Mouse (Mus musculus): ENCODE measurements around the gene Relb. TPM values are rescaled to one million over a fixed set of nuclear protein-coding genes. Genes with fewer than 3 reads are reported as not detected.

Relb gene
- polyA plus RNA-seq (2014; fragmentation: Illumina TruSeq; extraction: RNeasy Lipid Tissue Mini Kit (QIAGEN cat#74804); ENCODE audit: low read depth, low replicate concordance), result 0.61 TPM

DNA sequence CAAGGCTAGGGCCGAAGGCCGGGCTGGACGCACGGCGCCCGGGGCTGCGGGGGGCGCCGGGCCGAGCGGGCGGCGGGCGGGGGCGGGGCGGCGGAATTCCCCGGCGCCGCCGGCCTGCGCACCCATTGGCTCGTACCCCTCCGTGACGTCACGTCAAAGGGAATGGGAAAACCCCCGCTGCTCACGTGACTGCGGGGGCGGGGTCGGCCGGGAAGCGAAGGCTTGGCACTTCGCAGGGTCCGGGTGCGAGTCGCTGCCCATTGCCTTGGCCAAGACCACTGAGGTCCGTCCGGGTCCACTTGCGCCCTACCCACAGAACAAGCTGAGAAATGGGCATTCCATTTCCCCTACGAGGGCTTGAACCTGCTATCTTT is at the start of gene Relb:
Relb (minus strand) TSS at position 78 of the 374 bp plus-strand sequence.

DNA sequence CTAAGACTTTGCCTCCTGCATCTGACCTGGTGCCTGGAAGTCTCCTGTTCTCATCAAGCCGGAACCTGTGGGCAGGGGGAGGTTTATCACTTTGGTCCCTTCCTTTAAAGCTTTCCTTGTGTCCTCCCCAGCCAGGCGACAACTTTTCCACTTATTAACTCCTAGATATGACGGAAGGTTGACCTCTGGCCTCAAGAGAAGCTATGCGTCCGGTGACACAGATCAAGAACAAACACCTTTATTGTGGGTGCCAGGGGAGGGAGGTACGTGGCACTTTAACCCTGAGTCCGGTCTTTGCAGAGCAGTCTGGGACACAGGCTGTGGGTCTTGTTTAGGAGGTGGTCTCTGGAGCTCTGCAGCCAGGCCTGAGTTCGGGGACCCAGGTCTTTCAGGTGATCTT is 48.6 kb upstream of the Relb start, which contains the start of gene Apoc2:
Apoc2 (minus strand) TSS at position 70 of the 400 bp plus-strand sequence.

DNA sequence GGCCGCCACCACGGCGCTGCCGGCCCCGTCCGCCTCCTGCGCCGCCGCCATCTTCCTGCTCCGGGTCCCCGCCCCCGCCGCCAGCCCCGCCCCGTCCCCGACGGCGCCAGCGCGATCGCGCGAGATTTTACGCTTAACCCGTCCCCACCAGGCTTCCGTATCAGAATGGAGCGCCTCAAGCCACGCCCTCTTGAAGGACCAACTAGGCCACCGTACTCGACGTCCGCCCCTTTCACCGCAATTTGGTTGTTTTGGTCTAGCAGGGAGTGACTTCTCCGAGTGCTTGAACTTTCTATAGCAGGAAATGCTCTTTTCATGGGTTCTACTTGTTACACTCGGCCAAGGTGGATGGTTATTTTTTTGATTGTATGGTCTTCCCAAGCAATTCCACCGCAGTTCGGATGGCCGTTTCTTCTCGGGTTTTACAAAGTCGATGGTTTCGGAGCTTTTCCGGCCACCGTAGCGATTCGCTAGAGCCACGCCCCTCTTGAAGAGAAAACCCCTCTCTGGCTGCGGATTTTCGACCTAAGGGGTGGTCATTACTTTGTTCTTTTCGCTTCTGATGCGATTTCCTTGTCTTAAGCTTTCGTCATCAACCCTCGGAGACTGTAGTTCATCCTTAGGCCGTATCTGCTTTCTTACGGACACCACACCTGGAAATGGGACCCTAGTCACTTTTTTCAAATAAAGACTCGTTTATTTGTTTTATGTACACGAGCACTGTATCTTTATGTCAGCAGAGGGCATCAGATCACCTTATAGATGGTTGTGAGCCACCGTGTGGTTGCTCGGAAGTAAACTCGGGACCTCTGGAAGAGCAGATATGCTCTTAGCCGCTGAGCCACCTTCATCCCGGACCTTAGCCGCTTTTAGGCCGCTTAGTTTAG is 36.0 kb upstream of the Relb start, which contains the start of gene Clptm1:
Clptm1 (minus strand) TSS at position 79 of the 887 bp plus-strand sequence.

DNA sequence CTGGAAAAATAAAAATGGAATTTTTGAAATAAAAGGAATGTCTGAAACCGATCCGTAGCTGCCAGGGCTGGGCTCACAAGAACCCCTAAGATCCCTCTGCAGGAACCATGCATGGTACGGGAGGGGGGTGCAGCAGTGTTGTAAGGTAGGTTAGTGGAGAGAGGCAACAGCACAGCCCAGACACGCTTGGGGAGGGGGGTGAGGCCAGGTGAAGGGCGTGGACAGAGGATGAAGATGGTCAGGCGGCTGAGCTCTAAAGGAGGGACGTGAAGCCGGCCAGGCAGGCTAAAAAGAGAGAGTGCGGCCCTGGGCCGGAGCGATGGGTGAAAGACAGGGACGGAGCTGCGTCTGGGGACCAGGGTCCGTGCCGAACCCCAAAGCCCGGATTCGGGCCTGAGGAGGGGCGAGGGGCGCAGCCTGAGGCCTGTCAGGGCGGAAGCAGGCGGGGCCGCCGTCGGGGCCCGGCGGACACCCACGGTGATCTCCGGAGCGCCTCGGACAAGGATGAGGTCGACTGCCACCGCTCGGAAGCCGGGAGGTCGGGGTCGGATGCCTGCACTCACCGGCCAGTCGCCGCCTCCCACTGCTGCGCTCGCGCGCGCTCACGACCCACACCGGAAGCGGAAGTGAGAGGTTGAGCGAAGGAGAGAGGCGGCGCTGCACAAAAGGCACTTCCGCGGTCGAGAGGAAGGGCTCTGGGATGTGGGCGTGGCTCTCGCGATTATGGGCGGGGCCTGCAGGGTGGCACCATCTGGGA is 25.2 kb downstream of the Relb start, which contains the start of gene Clasrp:
Clasrp (minus strand) TSS at position 638 of the 757 bp plus-strand sequence.

DNA sequence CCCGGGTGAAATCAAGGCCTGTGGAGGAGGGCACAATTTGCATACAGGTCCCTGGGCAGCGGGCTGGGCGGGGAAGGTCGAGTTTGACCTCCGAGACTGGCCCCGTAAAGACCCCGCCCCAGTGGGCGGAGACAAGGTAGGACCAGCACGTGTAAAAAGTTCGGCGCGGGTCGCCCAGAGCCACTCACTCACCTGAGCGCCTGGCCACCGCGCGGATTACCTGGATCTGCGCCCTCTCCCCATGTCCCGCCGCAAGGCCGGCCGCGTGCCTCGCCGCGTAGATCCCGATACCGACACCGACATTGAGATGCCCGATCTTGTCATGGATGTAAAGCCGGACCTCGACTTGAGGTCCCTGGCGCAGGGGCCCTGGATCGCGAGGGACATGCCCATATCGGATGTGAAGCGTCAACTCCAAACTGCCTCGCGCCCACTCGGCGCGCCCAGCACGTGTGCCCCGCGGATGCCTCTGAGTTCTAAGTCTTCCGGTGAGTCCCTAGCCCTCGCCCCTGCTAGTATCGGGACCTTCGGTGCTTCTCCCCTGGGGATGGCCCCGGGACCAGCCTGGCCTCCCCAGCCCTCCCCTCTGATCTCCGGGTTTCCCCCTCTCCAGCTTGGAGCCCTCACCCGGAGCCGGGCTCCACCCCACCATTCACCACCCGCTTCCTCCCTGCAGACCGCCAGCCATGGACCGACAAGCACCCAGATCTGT is 51.9 kb downstream of the Relb start, which contains the start of the genes Zfp296 and Gemin7:
Zfp296 (plus strand) TSS at position 147 of the 712 bp plus-strand sequence.
Gemin7 (minus strand) TSS at position 455 of the 712 bp plus-strand sequence.

DNA sequence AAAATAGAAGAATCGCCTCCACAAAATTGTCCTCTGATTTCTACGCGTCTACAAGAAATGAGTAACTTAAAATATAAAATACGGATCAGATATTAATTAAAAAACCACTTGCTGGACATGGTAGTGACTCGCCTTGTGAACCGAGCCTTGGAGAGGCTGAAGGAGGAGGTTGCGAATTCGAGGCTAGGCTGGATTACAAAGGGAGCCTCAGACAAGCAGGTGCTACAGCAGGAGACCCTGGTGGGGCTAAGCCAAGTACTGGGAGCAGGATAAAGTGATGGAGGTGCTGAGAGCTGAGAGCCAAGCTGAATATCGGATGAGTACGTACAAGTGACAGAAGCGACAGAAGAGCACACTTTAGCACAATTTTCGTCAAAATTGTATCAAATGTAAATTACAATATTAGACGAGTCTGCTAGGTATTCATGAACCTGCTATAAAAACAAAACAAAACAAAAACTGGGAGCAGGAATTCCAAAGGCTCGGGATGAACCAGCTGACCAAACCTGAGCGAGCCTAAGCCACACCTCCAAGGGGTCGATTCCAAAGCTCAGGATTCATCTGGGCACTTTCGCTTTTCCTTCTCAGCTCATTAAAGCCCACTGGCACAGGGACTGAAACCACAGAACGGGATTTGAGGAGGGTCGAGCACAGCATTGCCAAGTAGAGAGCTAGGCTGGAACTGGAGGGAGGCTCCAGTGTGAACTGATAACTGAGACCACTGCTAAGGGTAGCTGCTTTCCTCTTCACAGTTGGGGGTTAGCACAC is 66.4 kb downstream of the Relb start, which contains the start of gene Ppp1r37:
Ppp1r37 (minus strand) TSS at position 434 of the 768 bp plus-strand sequence.

Other genes starting within 250 kb of the Relb start
- gene Ercc2, start 247.4 kb downstream of the Relb start, polyA plus RNA-seq (2014; fragmentation: Illumina TruSeq; extraction: RNeasy Lipid Tissue Mini Kit (QIAGEN cat#74804); ENCODE audit: low read depth, low replicate concordance), result not detected
- not detected for gene Klc3, start 225.3 kb downstream of the Relb start, polyA plus RNA-seq (2014; fragmentation: Illumina TruSeq; extraction: RNeasy Lipid Tissue Mini Kit (QIAGEN cat#74804); ENCODE audit: low read depth, low replicate concordance)
- not detected for gene Ckm, start 224.7 kb downstream of the Relb start, polyA plus RNA-seq (2014; fragmentation: Illumina TruSeq; extraction: RNeasy Lipid Tissue Mini Kit (QIAGEN cat#74804); ENCODE audit: low read depth, low replicate concordance)
- 0.89 TPM for gene Mark4, start 170.6 kb downstream of the Relb start, polyA plus RNA-seq (2014; fragmentation: Illumina TruSeq; extraction: RNeasy Lipid Tissue Mini Kit (QIAGEN cat#74804); ENCODE audit: low read depth, low replicate concordance)
- 1.4 TPM for gene Exoc3l2, start 166.1 kb downstream of the Relb start, polyA plus RNA-seq (2014; fragmentation: Illumina TruSeq; extraction: RNeasy Lipid Tissue Mini Kit (QIAGEN cat#74804); ENCODE audit: low read depth, low replicate concordance)
- 4.8 TPM for gene Bloc1s3, start 121.1 kb downstream of the Relb start, polyA plus RNA-seq (2014; fragmentation: Illumina TruSeq; extraction: RNeasy Lipid Tissue Mini Kit (QIAGEN cat#74804); ENCODE audit: low read depth, low replicate concordance)
- gene Trappc6a, start 121.0 kb downstream of the Relb start, polyA plus RNA-seq (2014; fragmentation: Illumina TruSeq; extraction: RNeasy Lipid Tissue Mini Kit (QIAGEN cat#74804); ENCODE audit: low read depth, low replicate concordance), result not detected
- not detected for gene Nkpd1, start 111.6 kb downstream of the Relb start, polyA plus RNA-seq (2014; fragmentation: Illumina TruSeq; extraction: RNeasy Lipid Tissue Mini Kit (QIAGEN cat#74804); ENCODE audit: low read depth, low replicate concordance)
- 0.49 TPM for gene Ppp1r37, start 66.4 kb downstream of the Relb start, polyA plus RNA-seq (2014; fragmentation: Illumina TruSeq; extraction: RNeasy Lipid Tissue Mini Kit (QIAGEN cat#74804); ENCODE audit: low read depth, low replicate concordance)
- not detected for gene Zfp296, start 52.2 kb downstream of the Relb start, polyA plus RNA-seq (2014; fragmentation: Illumina TruSeq; extraction: RNeasy Lipid Tissue Mini Kit (QIAGEN cat#74804); ENCODE audit: low read depth, low replicate concordance)
- 19.0 TPM for gene Gemin7, start 51.8 kb downstream of the Relb start, polyA plus RNA-seq (2014; fragmentation: Illumina TruSeq; extraction: RNeasy Lipid Tissue Mini Kit (QIAGEN cat#74804); ENCODE audit: low read depth, low replicate concordance)
- 1.5 TPM for gene Clasrp, start 25.0 kb downstream of the Relb start, polyA plus RNA-seq (2014; fragmentation: Illumina TruSeq; extraction: RNeasy Lipid Tissue Mini Kit (QIAGEN cat#74804); ENCODE audit: low read depth, low replicate concordance)
- gene Clptm1, start 35.6 kb upstream of the Relb start, polyA plus RNA-seq (2014; fragmentation: Illumina TruSeq; extraction: RNeasy Lipid Tissue Mini Kit (QIAGEN cat#74804); ENCODE audit: low read depth, low replicate concordance), result 26.7 TPM
- not detected for gene Apoc2, start 48.5 kb upstream of the Relb start, polyA plus RNA-seq (2014; fragmentation: Illumina TruSeq; extraction: RNeasy Lipid Tissue Mini Kit (QIAGEN cat#74804); ENCODE audit: low read depth, low replicate concordance)
- gene Gm44805, start 52.0 kb upstream of the Relb start, polyA plus RNA-seq (2014; fragmentation: Illumina TruSeq; extraction: RNeasy Lipid Tissue Mini Kit (QIAGEN cat#74804); ENCODE audit: low read depth, low replicate concordance), result not detected
- not detected for gene Apoc4, start 52.0 kb upstream of the Relb start, polyA plus RNA-seq (2014; fragmentation: Illumina TruSeq; extraction: RNeasy Lipid Tissue Mini Kit (QIAGEN cat#74804); ENCODE audit: low read depth, low replicate concordance)
- not detected for gene Apoc1, start 63.2 kb upstream of the Relb start, polyA plus RNA-seq (2014; fragmentation: Illumina TruSeq; extraction: RNeasy Lipid Tissue Mini Kit (QIAGEN cat#74804); ENCODE audit: low read depth, low replicate concordance)
- gene Apoe, start 69.8 kb upstream of the Relb start, polyA plus RNA-seq (2014; fragmentation: Illumina TruSeq; extraction: RNeasy Lipid Tissue Mini Kit (QIAGEN cat#74804); ENCODE audit: low read depth, low replicate concordance), result 4.9 TPM
- gene Tomm40, start 86.0 kb upstream of the Relb start, polyA plus RNA-seq (2014; fragmentation: Illumina TruSeq; extraction: RNeasy Lipid Tissue Mini Kit (QIAGEN cat#74804); ENCODE audit: low read depth, low replicate concordance), result 0.28 TPM
- gene Nectin2, start 121.0 kb upstream of the Relb start, polyA plus RNA-seq (2014; fragmentation: Illumina TruSeq; extraction: RNeasy Lipid Tissue Mini Kit (QIAGEN cat#74804); ENCODE audit: low read depth, low replicate concordance), result 2.4 TPM
- gene Bcam, start 141.6 kb upstream of the Relb start, polyA plus RNA-seq (2014; fragmentation: Illumina TruSeq; extraction: RNeasy Lipid Tissue Mini Kit (QIAGEN cat#74804); ENCODE audit: low read depth, low replicate concordance), result 0.36 TPM
- gene Cblc, start 167.4 kb upstream of the Relb start, polyA plus RNA-seq (2014; fragmentation: Illumina TruSeq; extraction: RNeasy Lipid Tissue Mini Kit (QIAGEN cat#74804); ENCODE audit: low read depth, low replicate concordance), result 1.1 TPM
- gene Bcl3, start 193.3 kb upstream of the Relb start, polyA plus RNA-seq (2014; fragmentation: Illumina TruSeq; extraction: RNeasy Lipid Tissue Mini Kit (QIAGEN cat#74804); ENCODE audit: low read depth, low replicate concordance), result not detected
- not detected for gene Gm19345, start 222.6 kb upstream of the Relb start, polyA plus RNA-seq (2014; fragmentation: Illumina TruSeq; extraction: RNeasy Lipid Tissue Mini Kit (QIAGEN cat#74804); ENCODE audit: low read depth, low replicate concordance)
- not detected for gene Ceacam16, start 231.9 kb upstream of the Relb start, polyA plus RNA-seq (2014; fragmentation: Illumina TruSeq; extraction: RNeasy Lipid Tissue Mini Kit (QIAGEN cat#74804); ENCODE audit: low read depth, low replicate concordance)

All from kidney, adult 10 weeks (tissue).